Mouse (Mus musculus) ES-E14 (cell line): ENCODE measurements around the gene Tkt. TPM values are rescaled to one million over a fixed set of nuclear protein-coding genes. Genes with fewer than 3 reads are reported as not detected.
A peak's percentile ranks its signal among the peaks of the same experiment; 100 is the strongest.

Experiments used
- DNase-seq: peaks from one replicate; pipeline ENCODE4 v3.0.0-alpha.2; 2013; ENCODE audit warnings: low read depth, low spot score
- H3K27ac ChIP-seq: 2 replicates; pipeline ENCODE4 v1.5.1; 2012; ENCODE audit warnings: low read depth, mild to moderate bottlenecking, low read length, moderate library complexity, mixed read lengths; ENCODE audit not compliant: poor library complexity, insufficient read depth, severe bottlenecking
- H3K36me3 ChIP-seq: 2 replicates; pipeline ENCODE4 v1.6.1; 2012; ENCODE audit warnings: mild to moderate bottlenecking, low read length, moderate library complexity, mixed read lengths; ENCODE audit not compliant: control insufficient read depth, poor library complexity, insufficient read depth, severe bottlenecking
- H3K4me1 ChIP-seq, 2 experiments: fragments of 150-350 bp in 1 of 2; sonication (generic) in 1 of 2; 2 replicates each; pipeline ENCODE4 v1.6.1; 2012; ENCODE audit warnings: low read length in 2 of 2, mild to moderate bottlenecking in 1 of 2, mixed read lengths in 1 of 2; ENCODE audit not compliant: control insufficient read depth in 2 of 2, insufficient read depth in 2 of 2, poor library complexity in 1 of 2
- H3K4me3 ChIP-seq, 2 experiments: fragments of 150-350 bp in 1 of 2; sonication (generic) in 1 of 2; 2 replicates each; pipeline ENCODE4 v1.5.1; 2012; ENCODE audit warnings: low read length in 2 of 2, low read depth in 1 of 2, mild to moderate bottlenecking in 1 of 2, mixed read lengths in 1 of 2; ENCODE audit not compliant: insufficient read depth in 1 of 2, poor library complexity in 1 of 2, severe bottlenecking in 1 of 2
- H3K9ac ChIP-seq: 2 replicates; pipeline ENCODE4 v1.6.1; 2012; ENCODE audit warnings: low read depth, mild to moderate bottlenecking, low read length, mixed read lengths; ENCODE audit not compliant: poor library complexity, insufficient read depth, severe bottlenecking
- H3K9me3 ChIP-seq: fragments of 150-350 bp; sonication (generic); 2 replicates; pipeline ENCODE4 v1.6.1; 2012; ENCODE audit warnings: low read depth, mild to moderate bottlenecking, low read length; ENCODE audit not compliant: control insufficient read depth, insufficient read depth
- CHD2 ChIP-seq: IDR thresholded peaks from 2 replicates; pipeline ENCODE4 v1.6.1; 2014; ENCODE audit warnings: mild to moderate bottlenecking, low read depth, low read length, inconsistent platforms
- HCFC1 ChIP-seq: IDR thresholded peaks from 2 replicates; pipeline ENCODE4 v1.6.1; 2012; ENCODE audit warnings: low read length, inconsistent platforms, borderline replicate concordance; ENCODE audit not compliant: insufficient read depth
- MAFK ChIP-seq: IDR thresholded peaks from 2 replicates; pipeline ENCODE4 v1.6.1; 2014; ENCODE audit warnings: mild to moderate bottlenecking, low read depth, low read length, inconsistent platforms; ENCODE audit not compliant: insufficient read depth
- ZC3H11A ChIP-seq: IDR thresholded peaks from 2 replicates; pipeline ENCODE4 v1.6.1; 2012; ENCODE audit warnings: low read depth, mild to moderate bottlenecking, inconsistent platforms, low read length, borderline replicate concordance
- ZNF384 ChIP-seq: IDR thresholded peaks from 2 replicates; pipeline ENCODE4 v1.6.1; 2012; ENCODE audit warnings: low read depth, low read length, inconsistent platforms
- in situ Hi-C, 2 experiments: fragments of 600-800 bp; cut with MboI; formaldehyde crosslinking; loops; one replicate each; pipeline ENCODE4 v1.15.1; 2025; ENCODE audit warnings: low sequenced_read_pairs in 2 of 2, inconsistent platforms in 1 of 2; ENCODE audit not compliant: unreplicated experiment in 2 of 2
- total RNA-seq: library from RNA; depleted of rRNA; stranded (reverse); fragments of 300-350 nt; gene quantifications from 2 replicates; pipeline ENCODE4 v1.2.3, GENCODE M21; 2012

Tkt gene
- total RNA-seq, 1 experiment = 740 TPM

GRCm38 (mm10) chr14:30610304-30610703 lies 62.1 kb downstream of the Tkt start:
- H3K9me3 ChIP-seq = no peaks in the 10 kb centered on the region
- H3K27ac ChIP-seq = no peak overlapping the region
- no peak overlapping the region for H3K4me3 ChIP-seq
- TF ChIP-seq ZC3H11A (no peak), ZNF384 (no peak), MAFK (no peak), CHD2 (no peak), HCFC1 (no peak)
- no peak for DNase-seq
- H3K36me3 ChIP-seq = peaks cover 5% of the 10 kb centered on the region; the same call in 1 of the 2 replicates
- in situ Hi-C loops = no loop called here
- H3K4me1 ChIP-seq = peaks cover 4 to 23% of the 10 kb centered on the region in 2 experiments; a peak in 3 of 4 replicates
- H3K9ac ChIP-seq = no peak overlapping the region

- Histone ChIP-seq H3K9me3 (no peaks in the 10 kb centered on the region), H3K4me1 (peaks cover 4 to 21% of the 10 kb centered on the region in 2 experiments; a peak in 3 of 4 replicates), H3K4me3 (no peak overlapping the region), H3K9ac (no peak overlapping the region), H3K27ac (no peak overlapping the region), H3K36me3 (peaks cover 5% of the 10 kb centered on the region; the same call in 1 of the 2 replicates)
- TF ChIP-seq HCFC1 = no peak
- no peak for TF ChIP-seq ZC3H11A
- TF ChIP-seq CHD2 = no peak
- no peak for TF ChIP-seq MAFK
- TF ChIP-seq ZNF384 = no peak
- DNase-seq = no peak
- in situ Hi-C loops = no loop called here
Observed at GRCm38 (mm10) chr14:30610940-30611339, 62.8 kb downstream of the Tkt start.

- Histone ChIP-seq H3K36me3 (peaks cover 2% of the 10 kb centered on the region; the same call in 1 of the 2 replicates), H3K4me3 (no peak overlapping the region), H3K4me1 (peaks cover 4 to 10% of the 10 kb centered on the region in 2 experiments; a peak in 2 of 4 replicates), H3K27ac (no peak overlapping the region), H3K9me3 (no peaks in the 10 kb centered on the region), H3K9ac (no peak overlapping the region)
- no peak for TF ChIP-seq HCFC1
- TF ChIP-seq ZC3H11A = 0 out of 2 replicates have a peak, but pooled peaks have one; percentile 31
- in situ Hi-C loops = no loop called here
- peak; percentile 64 for DNase-seq
Observed at GRCm38 (mm10) chr14:30612523-30612922, 64.4 kb downstream of the Tkt start.

GRCm38 (mm10) chr14:30612962-30613715 lies 65.0 kb downstream of the Tkt start:
- Histone ChIP-seq H3K9me3 (no peaks in the 10 kb centered on the region), H3K27ac (no peak overlapping the region), H3K9ac (no peak overlapping the region), H3K36me3 (peaks cover 2% of the 10 kb centered on the region; the same call in 1 of the 2 replicates), H3K4me1 (peaks cover 3 to 5% of the 10 kb centered on the region in 2 experiments; a peak in 2 of 4 replicates), H3K4me3 (no peak overlapping the region)
- TF ChIP-seq HCFC1 (no peak), ZNF384 (no peak), ZC3H11A (no peak)
- no peak for DNase-seq
- in situ Hi-C loops = no loop called here

- no peaks in the 10 kb centered on the region for H3K36me3 ChIP-seq
- TF ChIP-seq MAFK = no peak
- no peak for TF ChIP-seq HCFC1
- TF ChIP-seq ZNF384 = no peak
- peaks cover 3 to 4% of the 10 kb centered on the region in 2 experiments; a peak in 2 of 4 replicates for H3K4me1 ChIP-seq
- in situ Hi-C loops = no loop called here
- no peak overlapping the region for H3K9ac ChIP-seq
- H3K27ac ChIP-seq = no peak overlapping the region
- no peaks in the 10 kb centered on the region for H3K9me3 ChIP-seq
- H3K4me3 ChIP-seq = no peak overlapping the region
- no peak for DNase-seq
Observed at GRCm38 (mm10) chr14:30616751-30617150, 68.6 kb downstream of the Tkt start.
